Mouse (Mus musculus) T-helper 17 cell (primary cell): ENCODE results near the gene Trim69.

ENCODE experiments used
- in situ Hi-C, 2 experiments: fragments of 300-600 bp; cut with MboI, MseI; formaldehyde crosslinking; loops; 1 replicate in 1 of 2; 2 replicates in 1 of 2; pipeline ENCODE4 v1.15.1; 2025; ENCODE audit warnings: high pct_unique_total_duplicates in 2 of 2

Gene Trim69

DNA sequence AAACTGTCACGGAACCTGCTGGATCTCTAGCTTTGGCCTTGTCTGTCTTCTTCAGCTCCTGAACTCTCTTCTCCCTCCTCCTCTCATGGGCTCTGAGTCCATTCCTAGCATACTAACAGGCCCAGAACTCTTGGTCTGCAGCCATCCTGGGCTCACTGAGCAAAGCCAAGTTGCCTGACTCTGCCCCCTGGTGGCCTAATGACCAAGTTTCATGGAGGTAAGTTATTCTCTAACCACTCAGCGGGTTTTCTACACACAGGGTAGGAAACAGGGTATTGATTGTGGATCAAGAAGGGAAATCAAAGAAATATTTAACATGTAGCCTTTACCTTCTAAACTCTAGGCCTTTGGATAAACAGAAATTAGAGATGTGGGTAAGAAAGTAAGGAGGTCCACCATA is at the start of gene Trim69:
Trim69 (plus strand) TSS at position 21 of the 400 bp plus-strand sequence.
- in situ Hi-C loops: loop anchor here (25.0 kb wide), 2 partner anchors 577 to 1423 kb away; partner anchors contain the start of gene Bloc1s6 (in 1 of the 2)

DNA sequence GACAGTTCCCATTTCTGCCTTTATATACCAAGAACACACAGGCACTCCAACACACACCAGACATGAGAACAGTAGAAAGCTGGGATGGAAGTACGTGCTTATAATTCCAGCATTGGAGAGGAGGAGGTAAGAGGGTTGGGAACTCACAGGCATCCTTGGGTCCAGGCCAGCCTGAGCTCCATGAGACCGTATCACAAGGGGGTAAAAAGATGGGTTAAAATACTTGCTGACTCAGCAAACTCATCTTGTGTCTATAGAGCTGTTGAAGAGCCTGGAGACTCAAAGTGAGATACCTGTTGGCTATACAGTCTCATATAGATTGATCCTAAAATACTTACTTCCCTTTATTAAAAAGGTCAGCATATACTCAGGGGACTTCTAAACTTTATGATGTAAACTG is 43.6 kb upstream of the Trim69 start:
- in situ Hi-C loops: no loop called here

DNA sequence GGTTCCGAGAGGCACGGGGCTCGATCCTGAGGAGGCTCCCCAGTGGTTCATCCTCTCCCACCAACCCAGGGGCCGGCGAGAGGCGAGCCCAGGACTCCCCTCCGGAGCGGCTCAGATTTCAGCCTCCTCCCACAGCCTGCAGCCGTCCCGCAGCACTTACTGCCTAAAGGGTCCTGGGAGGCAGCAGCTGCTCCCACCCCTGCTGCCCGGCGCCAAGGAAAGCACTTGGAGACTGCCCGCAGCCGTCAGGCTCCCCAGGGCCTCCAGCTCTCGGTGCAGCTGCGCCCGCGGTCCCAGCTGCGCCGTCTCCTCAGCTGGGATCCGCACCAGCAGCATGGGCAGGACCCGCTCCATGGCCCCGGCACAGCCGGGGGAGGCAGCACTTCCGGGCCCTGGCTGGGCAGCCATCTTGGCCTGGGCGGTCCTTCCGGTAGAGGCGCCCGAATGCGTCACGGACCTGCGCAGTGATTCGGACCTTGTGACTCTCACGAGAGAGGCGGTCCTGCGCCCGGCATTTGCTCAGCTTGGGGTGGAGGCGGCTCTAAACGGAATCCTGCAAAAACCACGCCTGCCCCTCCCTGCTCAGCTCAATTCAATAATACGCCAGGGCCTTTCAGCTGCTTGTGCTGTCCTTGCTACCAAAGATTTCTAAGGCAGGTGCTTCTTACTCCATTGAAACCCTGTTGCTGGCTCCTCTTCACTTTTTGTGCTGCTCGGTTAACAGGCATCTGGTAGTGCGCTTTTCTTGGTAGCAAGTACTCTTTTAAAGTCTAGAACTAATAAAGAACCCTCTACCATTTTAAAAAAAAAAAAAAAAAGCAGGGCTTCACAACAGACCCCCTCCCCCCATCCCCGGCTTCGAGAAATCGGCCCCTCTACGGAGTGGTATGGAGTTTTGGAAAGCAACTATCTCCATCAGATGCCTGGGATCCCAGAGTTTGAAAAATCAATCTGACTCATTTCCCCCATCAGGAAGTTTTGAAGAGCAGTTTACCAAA is 42.2 kb upstream of the Trim69 start, which contains the start of gene Spg11:
Spg11 (minus strand) TSS at position 426 of the 998 bp plus-strand sequence.
- in situ Hi-C loops: no loop called here

DNA sequence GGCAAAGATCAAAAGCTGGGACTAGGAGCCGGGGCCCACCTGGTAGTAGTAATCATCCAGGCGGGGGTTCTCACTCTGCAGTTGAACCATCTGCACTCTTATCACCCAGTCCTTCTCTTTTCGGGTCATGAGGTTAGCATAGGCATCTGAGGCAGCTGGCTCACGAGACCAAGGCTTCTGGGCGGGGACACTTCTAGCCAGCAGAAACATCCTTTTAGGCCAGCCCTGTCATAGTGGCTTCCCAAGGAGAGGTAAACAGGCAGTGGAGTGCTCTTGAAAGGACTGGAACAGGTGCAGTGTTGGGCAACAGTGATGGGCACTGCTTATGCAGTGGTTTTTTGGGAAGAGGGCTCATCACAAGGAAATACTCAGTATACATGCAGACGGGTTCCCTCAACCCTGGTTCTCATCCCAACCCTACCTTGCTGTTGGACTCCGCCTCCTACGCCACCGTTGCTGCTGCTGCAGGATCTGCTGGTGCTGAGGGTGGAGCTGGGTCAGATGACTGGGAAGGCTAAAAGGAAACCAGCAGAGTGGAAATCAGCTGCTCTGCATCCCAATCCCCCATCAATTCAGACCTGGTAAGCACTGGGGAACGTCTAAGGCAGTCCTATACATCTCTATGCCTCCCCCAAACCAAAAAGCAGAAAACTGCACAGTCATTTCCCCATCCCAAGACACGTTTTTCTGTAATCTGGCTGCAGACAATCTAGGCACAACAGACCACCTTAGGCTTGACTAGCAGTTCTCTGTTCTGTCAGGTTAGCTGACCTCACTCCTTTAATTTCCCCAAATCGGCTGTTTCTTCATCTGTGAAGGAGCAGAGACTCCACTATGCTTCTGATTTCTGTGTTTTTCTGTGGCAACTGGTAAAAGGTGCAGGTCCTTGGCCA is 34.6 kb upstream of the Trim69 start:
- in situ Hi-C loops: no loop called here

DNA sequence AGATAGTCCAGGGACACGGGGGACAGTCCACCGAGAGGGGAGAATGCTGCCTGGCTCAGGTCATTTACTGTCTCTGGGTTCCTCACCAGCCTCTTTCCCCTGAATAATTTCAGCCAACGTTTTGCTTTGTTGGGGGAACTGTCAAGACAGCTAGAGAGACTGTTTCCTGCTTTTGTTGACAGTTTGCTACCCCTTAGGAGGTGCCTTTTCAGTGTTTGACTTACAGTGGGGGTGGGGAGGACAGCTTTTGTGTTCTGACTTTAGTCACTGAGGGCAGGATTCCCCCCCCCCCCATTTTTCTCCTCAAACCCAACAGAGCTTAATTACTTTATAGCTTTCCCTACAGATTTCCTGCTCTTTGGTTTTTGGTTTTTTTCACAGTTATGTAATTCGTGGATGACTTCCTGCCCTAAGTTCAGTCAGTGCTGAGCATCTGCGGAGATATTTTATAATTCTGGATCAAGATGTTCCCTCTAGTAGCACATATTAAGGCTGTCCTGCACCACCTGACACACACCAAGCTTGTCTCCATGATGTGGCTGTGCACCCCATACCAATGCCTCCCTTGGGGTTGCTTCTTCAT is 33.6 kb upstream of the Trim69 start:
- in situ Hi-C loops: no loop called here

DNA sequence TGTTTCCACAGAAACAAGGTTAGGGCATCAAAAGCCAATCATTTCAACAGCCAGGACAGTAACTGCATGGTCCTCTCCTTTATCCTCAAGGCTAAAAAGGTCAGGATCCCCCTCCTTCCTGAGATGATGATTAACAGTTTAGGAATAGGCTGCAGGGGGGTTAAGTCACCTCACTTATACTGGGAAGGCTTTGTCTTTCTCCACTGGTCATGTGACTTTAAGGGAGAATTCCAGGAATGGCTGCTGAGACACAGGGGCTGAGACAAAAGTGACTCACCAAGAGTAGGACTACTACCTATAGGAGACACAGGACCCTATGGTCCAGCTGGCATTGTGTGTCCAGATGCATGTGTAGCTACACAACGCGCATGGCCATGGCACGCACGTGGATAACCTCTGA is 32.9 kb upstream of the Trim69 start:
- in situ Hi-C loops: no loop called here

DNA sequence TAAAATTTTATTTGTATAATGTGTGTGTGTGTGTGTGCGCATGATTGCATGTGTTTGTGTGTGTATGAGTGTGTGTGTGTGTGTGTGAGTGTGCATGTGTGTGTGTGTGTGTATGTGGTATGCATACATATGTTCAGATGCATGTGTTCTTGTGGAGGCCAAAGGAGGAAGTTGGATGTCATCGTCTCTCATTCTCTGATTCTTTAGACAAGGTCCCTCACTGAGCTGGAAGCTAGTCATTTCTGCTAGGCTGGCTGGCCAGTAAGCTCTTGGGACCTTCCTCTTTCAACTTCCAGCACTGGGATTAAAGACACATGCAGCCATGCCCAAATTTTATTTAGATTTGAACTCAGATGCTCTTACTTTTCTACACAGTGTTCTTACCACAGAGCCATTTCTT is 28.4 kb upstream of the Trim69 start:
- in situ Hi-C loops: no loop called here

DNA sequence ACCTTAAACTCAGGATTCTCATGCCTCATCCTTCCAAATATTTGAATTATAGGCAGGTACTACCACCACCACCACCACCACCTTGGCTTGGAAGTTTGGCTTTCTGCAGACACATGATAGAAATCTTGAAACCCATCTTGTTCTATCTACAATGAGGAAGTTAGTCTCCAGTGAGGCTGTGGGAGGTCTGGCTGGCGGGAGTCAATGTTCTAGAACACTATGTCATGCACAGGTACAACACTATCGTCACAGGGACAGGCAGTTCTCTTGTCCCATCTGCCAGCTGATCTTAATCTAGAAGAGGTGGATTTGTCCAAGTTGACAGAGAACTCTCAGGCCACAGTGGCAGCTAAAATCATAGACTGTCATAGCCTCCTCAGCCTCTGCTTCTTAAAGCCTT is 27.9 kb upstream of the Trim69 start:
- in situ Hi-C loops: no loop called here

DNA sequence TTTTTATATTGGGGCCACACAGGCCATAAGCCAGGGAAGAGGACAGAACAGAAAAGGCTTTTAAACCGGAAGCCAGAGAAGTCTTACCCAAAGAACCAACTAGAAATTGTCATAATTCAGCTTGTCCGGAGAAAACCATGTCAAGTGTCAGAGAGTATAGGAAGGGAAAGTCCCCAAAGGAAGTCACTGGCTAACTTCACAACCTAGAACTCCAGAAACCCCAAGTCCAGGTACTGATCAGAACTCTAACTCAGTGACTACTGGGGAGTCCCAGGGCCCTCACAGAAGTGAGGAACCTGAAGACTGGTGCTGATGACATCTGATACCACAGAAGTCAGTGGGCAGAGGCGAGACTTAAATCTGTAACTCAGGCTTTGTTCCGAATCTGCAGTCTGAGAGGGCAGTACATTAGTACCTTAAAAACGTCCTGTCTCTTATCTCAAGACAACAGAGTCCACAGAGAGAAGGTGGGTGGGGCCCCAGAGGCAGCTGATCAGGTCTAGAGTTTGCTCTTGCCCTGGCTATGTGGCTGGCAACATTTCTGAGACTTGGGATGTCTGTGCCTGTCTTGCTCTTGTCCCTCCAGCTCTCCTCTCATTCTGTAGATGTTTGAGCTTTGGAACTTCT is 22.5 kb upstream of the Trim69 start:
- in situ Hi-C loops: no loop called here

DNA sequence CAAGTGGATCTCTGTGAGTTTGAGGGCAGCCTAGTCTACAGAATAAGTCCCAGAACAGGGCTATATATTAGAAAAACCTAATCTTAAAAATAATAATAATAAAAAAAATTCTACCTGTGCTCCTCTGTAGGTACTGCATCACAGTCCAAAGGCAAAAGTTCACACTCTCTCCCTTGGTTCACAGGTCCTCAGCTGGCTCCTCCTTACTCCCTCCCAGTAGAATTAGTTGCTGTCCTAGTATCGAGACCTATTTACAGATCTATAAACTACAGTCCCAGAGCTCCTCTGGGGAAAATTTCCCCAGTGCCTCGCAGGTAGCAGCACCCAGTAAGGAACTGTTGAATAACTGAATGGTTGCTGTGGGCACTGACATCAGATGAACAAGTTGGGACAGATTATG is 19.7 kb upstream of the Trim69 start:
- in situ Hi-C loops: loop anchor here in 1 of 2 experiments (10.0 kb wide), 1 partner anchor 1696 kb away; no protein-coding TSS in a partner anchor

DNA sequence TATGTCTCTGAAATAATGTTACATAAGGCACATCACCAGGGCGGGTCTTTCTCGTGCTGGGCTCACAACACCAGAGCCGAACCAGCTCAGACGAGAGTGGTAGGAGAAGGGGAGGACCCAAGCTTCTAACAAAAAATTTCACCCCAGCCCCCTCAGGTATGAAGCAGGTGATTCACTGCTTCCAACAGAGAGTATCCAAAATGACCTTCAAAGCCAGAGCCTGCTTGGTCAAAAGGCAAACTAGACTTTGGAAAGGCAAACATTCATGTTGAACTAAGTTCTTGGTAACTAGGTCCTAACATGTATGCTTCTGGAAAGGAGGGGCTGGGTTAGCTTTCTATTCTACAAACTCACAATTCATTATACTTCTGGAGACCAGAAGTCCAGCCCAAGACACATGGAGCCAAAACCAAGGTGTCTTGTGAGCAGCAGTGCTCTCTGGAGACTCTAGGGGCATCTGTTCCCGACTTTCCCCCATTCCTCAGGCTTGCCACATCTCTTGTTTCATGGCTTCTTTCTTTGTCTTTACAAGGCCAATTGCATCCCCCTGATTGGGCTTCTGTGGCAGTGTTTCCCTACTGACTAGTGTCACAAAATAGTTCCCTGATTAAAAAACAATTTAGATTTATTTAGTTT is 19.1 kb upstream of the Trim69 start:
- in situ Hi-C loops: loop anchor here in 1 of 2 experiments (10.0 kb wide), 1 partner anchor 1697 kb away; no protein-coding TSS in a partner anchor

DNA sequence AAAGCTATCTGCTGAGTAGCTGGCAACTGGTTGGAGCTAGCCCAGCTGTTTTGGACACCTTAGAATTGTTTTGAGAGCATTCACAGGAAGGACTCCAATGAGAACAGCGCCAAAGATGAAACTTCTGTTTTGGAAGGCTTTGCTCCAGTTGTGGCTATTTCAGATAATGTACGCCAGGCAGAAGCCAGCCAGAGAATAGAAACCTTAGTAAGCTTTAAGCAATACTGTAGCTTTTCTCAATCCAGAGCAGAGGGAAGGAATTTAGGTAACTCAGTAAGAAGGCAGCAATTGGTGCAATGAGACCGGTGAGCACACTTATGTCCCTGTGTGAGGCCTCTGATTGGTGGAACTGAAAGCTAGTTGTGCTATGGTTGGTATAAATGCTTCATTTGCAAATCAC is 17.4 kb upstream of the Trim69 start:
- in situ Hi-C loops: loop anchor here in 1 of 2 experiments (10.0 kb wide), 1 partner anchor 1698 kb away; no protein-coding TSS in a partner anchor

DNA sequence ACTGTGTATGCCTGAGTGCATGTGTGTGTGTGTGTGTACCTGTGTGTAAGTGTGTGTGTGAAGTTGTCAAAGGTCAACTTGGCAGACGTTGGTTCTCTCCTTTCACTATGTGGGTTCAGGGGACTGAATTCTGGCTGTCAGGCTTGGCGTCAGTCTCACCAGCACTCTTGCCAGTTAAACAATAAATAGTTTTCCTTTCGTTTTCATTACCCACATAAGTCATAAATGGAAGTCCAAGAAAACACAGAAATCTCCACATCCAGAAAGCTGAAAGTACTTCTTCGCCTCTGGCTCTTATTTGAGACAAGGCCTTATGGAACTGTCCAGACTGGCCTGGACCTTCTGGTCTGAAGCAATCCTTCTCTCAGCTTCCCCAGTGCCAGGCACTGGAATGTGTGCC is 14.7 kb upstream of the Trim69 start:
- in situ Hi-C loops: loop anchor here in 1 of 2 experiments (10.0 kb wide), 1 partner anchor 1701 kb away; no protein-coding TSS in a partner anchor

DNA sequence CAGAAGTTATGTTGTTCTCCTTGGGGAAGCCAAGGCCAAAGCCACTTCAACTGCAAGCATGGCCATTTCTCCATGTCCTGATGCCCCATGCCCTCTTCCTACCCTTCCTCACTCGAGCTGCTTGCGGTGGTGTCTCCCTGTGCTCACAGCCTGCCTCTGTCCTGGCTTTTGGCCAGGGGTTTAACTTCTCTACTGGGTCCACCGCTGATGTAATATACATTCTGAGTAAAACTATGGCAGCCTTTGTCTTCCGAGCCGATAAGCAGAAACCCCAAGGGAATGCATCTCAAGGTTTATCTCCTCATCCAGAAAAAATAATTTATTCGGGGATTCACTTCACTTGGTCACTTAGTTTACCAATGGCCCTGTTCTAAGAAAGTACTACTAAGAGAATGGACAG is 13.8 kb upstream of the Trim69 start:
- in situ Hi-C loops: loop anchor here in 1 of 2 experiments (10.0 kb wide), 1 partner anchor 1702 kb away; no protein-coding TSS in a partner anchor

DNA sequence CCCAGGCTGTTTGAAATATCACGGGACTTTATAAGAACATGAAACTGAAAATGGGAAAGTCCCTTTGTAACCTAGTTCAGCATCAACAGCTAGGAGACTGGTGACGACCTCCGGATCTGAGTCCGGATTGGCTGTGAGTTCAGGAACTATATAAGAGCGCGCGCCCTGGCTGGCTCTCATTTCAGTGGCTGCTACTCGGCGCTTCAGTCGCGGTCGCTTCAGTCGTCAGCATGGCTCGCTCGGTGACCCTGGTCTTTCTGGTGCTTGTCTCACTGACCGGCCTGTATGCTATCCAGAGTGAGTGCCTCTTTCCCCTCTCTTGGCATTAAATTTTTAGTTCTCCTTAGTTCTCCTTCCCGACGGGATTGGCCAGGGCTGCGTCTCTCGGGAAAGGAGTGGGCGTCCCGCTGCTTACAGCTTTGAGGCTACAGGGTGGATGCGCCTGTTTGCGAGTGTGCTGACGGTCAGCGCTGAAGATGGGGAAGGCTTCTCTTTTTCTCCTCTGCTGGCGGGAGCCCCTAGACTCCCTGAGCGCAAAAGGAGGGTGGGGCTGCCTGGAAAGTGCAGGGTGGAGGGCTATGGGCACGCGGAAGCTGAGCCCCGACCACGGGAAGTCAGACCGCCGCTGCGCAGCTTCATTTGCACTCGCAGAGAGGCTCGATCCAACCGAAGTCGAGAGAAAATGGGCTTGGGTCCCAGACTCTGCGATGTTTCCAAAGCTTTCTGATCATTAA is 12.8 kb upstream of the Trim69 start, which contains the start of gene B2m:
B2m (plus strand) TSS at position 179 of the 734 bp plus-strand sequence.
- in situ Hi-C loops: loop anchor here in 1 of 2 experiments (10.0 kb wide), 1 partner anchor 1703 kb away; no protein-coding TSS in a partner anchor

DNA sequence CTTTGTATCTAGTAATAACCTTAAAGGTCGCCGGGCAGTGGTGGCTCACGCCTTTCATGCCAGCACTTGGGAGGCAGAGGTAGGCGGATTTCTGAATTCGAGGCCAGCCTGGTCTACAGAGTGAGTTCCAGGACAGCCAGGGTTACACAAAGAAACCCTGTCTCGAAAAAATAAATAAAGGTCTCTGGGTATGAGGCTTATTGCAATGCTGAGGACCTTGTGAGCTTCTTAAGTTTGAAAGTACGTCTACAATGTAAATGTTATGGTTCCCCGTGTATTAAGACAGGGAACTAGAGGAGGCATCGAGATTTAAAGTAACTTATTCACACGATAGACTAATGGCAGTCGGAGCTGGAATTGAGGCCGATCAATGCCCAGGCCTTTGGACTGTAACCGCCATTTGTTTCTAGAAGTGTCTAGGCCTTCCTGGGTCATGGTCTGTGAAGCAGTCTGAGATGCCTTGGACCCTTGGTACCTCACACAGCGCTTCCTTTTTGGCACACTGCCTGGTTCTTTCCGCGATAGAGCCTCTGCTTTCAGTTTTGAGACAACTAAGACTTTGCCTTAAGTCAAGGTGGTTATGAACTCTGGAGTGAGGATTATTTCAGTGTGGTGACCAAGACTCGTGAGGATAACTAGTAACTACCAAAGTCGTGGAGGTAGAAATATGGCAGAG is 12.1 kb upstream of the Trim69 start:
- in situ Hi-C loops: loop anchor here in 1 of 2 experiments (10.0 kb wide), 1 partner anchor 1704 kb away; no protein-coding TSS in a partner anchor

DNA sequence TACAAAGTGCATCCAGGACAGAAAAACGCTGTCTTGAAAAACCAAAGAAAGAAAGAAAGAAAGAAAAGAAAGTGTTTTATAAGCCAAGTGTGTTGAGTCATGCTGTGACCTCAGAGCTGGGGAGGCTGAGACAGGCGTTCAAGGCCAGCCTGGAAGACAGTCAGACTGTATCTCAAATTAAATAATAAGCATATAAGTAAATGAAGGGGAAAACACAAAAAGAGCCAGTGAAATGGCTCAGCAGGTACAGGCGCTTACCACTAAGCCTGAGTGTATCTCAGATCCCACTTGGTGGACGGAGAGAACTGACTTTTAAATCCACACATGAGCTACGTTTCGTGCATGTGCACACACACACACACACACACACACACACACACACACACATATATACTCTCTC is 11.2 kb upstream of the Trim69 start:
- in situ Hi-C loops: loop anchor here in 1 of 2 experiments (10.0 kb wide), 1 partner anchor 1705 kb away; no protein-coding TSS in a partner anchor

DNA sequence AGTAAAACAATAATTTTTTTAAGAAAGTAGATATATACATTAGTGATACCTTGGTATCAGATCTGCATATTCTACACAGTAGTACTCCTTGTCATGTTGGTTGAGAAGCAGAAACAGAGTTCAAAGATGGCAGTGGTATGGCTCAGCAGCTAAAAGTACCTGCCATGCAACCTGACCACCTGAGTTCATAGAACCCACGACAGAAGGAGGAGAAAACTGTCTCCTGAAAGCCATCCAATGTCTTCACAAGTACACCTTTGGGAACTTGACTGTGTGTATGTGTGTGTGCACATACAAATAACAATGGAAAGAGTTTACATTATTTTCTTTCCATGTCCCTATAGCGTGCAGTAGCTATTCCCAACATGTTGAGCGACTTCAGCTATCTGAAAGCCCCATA is 10.8 kb upstream of the Trim69 start:
- in situ Hi-C loops: loop anchor here (5.0 to 25.0 kb wide), 4 partner anchors 82 to 1705 kb away; partner anchors contain the start of gene Bloc1s6 (in 1 of the 2)
